Mouse (Mus musculus) regulatory T cell (primary cell): ENCODE measurements around the gene Slc22a23.

Source experiments
- in situ Hi-C: fragments of 300-600 bp; cut with MboI, MseI; formaldehyde crosslinking; loops from one replicate; pipeline ENCODE4 v1.15.1; 2025; ENCODE audit warnings: high pct_unique_total_duplicates

Slc22a23 gene

DNA sequence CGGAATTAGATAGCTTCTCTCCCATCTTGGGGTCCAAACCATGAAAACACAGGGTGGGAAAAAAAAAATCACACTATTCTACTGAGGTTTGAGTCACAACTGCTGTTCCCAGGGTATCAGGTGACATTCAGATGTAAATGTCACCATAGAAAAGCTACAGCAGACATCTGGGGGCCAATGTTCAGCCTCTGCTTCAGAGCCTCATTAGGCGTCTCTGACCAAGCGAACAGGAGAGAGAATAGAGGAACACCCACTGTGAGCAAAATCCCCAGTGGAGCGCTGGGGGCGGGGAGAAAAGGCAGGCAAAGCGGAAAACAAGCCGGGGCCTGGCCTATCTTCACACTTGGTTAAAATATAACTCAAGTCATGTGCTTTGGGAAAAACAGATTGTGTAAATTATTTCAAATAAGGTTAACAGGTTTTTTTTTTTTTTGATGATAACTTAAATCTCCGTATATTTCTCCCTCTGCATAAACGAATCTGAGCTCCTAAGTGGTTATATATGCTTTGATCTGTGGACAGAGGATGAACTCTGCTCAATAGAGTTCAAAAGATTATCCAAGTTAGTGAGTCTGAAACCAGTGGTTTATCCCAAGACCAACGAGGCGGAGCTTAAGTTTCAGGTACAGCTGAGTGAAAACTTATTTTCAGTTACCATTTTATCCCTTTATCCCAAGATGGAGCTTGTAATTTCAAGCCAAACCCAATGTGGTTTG is 105.5 kb downstream of the Slc22a23 start:
- in situ Hi-C loops = no loop called here

DNA sequence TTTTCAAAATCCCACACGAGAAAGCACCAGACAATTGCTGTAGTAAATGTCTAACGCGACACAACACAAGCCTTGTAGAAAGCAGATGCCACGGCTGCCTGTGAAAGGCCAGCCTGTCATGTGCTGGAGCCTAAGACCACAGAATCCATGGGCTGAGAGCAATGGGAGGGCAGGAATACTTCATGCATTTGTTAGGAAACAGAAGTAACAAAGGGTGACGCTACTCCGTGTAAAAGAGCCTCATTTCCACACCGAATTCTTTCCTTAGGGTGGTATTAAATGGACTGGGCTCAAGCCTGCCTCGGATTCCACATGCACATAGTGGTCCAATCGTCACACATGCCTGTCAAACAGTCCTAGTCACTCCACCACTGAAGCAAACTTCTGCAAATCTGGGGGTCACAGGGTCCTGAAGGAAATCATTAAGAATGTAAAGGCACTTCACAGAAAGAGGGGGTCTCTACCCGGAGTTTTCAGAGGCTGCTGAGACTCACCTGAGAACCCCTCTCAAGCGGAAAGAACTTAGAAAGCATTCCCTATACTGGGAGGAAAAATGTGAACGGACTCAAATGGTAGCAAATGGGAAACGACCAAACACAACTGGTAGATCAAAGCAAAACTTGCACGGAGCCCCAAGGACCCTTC is 106.2 kb downstream of the Slc22a23 start:
- in situ Hi-C loops = no loop called here

DNA sequence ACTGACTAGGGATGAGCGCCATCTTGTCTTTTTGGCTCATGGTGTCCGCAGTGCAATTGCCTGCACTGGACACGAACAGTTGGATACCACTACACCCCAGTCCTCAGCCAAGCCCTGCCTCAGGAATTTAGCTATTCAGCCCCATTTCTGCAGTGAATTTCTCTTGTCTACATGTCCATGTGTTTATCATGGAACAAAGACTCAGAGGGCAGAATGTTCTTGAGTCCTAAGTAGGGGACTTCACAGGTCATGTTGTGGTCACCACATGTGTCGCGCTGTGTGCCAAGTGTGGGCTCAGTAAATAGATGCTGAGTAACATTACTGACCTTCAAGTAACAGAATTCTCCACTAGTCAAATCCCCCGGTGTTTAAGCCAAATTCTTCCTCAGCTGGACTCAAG is 109.9 kb downstream of the Slc22a23 start:
- in situ Hi-C loops = no loop called here

DNA sequence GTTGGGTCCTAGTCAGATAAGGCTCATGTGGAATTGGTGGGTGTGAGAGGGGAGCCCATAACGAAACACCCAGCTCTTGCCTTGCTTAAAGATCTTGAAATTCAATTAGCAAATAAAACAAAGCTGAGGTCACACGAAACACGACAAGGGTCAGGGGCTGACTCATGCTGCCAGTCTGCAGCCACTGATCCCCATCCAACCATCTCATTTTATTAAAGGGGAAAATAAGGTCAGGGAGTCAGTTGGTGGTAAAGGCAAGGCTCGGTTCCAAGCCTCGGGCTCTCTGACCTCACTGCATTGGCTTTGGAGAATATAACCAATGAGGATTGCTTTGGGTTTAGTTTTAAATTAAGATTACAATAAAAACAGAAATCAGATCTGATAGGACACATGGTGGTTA is 110.5 kb downstream of the Slc22a23 start:
- in situ Hi-C loops = no loop called here

DNA sequence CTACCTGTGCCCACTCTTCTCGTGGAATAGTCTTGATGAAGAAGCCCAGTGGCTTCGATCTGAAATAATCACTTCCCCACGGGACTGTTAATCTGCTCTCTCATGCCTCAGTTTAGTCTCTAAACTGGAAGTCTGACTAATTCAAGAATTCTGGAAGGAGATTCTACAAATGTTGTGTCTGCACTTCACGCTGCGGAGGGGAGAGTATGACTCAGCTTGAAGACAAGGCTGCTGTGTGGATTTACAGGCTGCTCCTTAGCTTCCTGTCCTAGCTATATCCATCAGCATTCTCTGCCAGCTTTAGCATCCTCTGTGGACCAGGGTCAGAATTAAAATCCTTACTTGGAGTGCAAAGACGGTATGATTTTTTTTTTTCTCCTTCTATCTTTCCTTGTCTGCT is 112.0 kb downstream of the Slc22a23 start:
- in situ Hi-C loops = no loop called here

DNA sequence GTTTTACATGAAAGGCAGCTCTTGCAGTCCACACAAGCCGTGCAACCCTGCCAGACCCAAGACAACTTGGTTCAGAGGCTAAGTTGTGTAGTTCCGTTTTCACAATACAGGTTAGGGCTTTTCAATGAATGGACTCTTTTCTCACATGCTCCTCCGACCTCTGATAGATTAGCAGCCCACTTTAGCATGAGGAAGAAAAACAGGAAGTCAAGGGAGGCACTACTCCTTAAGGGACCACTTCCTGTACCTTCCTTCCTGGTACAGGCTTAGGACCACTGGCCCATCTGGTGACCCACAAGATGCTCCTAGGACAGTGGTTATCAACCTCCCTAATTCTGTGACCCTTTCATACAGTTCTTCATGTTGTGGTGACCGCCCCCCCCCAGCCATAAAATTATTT is 116.1 kb downstream of the Slc22a23 start:
- in situ Hi-C loops = no loop called here

DNA sequence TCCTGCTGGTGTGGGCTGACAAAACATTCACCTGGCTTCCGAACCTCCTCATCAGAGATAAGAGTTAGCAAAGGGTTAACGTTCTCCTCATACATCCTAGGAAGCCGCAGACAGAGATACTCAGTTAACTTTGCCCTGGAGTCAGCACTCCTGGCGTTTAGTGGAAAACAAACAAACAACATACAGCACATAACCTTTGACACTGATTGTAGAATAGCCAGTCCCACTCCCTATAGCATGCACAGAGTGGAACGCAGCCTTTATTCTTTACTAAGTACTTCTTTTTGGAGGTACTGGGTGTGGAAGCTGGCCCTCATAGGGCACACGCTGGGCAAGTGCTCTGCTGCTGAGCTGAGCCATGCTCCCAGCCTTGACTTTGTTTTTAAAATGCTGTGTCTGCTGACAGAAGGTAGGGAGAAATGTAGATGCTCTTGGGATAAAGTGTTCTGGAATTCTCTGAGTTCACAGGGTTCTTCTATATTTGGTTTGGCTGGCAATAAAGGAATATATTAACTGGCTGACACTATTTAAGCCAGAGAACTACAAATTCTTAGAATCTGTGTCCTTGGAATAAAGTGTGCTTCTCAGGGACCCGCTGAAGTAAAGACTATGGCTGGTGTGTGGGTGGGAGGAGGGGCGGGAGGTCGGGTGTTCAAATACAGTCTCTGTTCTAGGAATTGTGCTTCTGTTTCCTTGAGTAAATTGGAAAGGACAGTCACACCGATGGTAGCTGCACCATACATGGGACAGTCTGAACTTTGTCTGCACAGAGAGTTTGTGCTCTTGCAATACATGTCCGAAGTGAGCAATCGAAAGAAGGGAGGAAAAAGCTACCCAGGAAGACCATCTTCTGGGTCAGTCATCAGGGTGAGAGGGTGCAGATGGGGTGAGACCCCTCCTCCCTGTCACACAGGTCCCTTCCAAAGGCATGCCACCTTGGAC is 117.0 kb downstream of the Slc22a23 start:
- in situ Hi-C loops = no loop called here

DNA sequence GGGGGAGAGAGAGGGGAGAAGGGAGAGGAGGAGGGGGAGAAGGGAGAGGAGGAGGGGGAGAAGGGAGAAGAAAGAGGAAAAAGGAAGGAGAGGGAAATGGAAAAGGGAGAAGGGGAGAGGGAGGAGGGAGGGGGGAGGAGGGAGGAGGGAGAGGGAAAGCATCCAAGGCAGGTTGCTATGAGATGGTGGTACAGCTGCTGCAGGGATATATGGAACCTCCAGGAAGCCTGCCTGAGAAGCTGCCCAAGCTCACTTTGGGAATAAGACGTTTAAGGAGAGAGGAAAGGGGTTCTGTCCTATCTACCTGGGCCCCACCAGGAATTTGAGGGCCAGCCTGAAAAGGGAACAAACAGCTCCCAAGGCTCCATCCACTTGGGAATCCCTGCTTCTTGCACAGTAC is 118.0 kb downstream of the Slc22a23 start:
- in situ Hi-C loops = no loop called here

DNA sequence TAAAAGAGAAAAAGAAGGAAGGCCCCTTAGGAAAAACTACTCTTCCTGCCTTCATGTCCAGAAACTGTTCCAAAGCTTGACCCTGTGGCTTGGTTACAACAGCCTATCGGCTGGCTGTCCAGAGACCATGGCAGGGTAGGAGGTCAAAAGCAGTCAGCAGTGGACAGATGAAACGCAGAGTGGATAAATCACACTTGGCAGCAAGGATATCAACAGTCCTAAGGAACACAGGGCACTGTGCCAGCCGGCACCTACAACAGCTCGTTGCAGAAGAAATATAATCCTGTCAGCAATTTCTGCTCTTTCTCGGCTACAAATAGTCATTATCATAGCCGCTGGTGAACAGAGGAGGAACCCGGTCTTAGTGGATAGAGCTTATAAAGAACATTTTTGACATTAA is 122.0 kb downstream of the Slc22a23 start:
- in situ Hi-C loops = no loop called here

DNA sequence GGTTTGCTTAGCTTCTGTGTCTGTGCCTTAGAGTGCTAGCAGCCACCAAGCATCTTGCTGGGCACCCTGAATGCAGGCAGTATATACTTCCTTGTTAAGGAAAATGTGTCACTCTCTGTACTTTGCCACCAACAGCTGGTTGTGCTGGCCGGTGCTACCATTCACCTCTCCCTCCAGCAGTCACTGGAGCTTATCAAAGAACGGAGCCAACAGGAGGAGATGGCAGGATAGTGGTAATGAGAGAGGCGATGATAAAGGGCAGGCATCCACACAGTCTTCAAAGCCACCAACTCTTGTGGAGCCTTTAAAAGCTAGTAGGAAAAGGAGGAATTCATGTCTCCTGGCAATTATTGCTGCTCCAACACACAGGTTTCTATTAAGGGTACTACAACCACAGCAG is 125.3 kb downstream of the Slc22a23 start:
- in situ Hi-C loops = no loop called here

DNA sequence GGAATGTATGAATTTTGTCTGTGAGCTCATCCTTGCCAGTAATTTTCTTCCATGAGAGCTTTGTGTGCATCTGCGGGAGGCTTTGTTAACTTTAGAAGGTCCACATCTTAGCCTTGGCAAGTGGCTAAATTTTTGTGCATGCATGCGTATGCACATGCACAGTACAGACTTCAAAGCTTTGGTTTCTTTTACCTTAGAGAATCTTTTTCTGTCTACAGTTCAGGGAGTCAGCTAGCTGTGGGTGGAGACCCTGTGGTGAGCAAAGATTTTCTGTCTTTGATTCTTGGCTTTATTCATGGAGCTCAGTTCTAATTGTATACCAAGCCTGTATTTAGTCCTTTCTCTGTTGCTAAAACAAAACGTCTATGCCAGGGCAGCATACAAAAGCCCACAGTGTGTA is 126.2 kb downstream of the Slc22a23 start:
- in situ Hi-C loops = no loop called here

DNA sequence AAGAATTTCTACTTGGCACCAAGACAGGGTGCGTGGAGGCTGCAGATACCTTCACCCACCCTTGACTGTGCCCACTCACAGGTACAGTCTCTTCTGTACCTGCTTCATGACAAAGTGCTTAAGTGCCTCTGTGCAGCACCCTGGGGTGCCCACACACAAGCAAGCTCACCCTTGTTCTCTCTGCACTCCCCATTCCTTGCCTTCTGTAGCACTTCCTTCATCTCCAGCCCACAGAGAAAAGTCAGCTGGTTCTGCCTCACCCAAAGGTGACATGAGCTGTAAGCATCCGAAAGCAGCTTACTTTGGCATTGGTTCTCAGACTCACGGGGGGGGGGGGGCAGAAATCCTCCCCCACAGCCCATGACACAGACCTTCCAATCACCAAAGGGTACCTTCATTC is 130.1 kb downstream of the Slc22a23 start:
- in situ Hi-C loops = no loop called here

DNA sequence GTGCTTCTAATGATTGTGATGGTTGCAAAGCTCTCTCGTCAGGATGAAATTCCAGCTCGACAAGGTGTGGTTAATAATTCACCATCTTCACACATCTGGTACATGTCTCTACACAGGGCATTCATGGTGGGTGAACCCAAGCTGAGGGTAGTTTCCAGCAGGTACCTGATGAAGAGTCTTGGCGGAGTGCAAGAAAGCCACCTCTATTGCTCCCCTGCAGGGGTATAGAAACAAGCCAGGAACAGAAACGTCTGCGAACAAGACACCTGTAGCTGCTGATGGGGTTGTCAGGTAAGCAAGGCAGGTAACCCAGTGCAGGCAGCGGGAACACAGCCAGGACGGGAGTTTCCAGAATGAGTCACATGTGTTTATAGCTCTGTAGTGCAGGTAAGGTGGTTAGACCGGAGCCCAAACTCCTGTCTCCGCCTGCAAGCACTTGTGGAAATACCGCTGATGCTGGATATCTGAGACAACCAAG is 132.2 kb downstream of the Slc22a23 start:
- in situ Hi-C loops = no loop called here

DNA sequence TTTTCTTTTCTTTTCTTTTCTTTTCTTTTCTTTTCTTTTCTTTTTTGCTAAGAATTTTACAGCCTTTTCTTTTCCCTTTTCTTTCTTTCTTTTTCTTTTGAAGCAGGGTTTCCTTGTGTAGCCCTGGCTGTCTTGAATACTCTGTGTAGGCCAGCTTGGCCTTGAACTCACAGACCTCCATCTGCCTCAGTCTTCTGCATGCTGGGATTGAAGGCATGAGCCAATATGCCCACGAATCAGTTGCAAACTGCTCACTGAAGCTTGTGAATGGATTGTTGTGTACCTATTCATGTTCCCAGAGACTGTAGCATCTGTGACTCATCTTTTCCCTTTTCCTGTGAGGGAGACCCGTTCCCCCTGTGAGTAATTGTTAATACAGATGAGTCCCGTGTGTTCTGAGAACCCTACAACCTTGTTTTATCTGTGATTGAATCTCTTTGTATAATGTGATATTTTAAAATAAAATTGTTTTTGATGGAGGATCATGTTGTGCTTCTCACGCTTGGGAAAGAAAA is 133.7 kb downstream of the Slc22a23 start:
- in situ Hi-C loops = no loop called here

DNA sequence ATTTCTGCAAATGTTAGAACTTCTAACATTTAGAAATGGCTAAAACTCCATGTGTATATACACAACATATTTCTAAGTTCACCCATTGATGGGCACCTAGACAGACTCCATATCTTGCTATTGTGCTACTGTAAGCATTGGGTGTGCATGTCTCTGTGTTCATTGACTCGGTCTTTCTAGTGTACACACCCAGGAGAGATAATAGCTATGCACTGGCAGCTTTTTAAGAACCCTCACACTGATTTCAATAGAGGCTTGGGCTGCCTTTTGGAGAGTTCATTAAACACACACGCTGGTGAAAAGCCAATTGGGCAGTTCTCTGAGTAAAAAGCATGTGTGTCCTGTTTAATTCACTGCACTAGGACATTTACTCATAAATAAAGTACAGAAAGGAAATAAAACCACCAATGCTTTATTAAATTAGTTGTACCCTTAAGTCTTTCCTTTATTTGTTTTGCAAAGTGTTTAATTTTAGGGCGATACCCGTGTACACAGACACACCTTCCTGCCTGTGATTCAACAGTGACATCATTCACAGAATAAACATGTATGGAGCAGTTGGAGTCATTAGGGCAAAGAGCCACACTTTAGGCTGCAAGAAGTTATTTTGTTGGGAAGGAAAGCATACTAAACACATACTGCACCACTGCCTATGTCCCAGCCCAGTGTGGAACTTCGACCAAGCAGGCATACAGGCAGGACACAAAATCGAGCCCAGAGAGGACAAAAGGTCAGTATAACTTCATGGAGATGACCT is 137.1 kb downstream of the Slc22a23 start:
- in situ Hi-C loops = no loop called here

DNA sequence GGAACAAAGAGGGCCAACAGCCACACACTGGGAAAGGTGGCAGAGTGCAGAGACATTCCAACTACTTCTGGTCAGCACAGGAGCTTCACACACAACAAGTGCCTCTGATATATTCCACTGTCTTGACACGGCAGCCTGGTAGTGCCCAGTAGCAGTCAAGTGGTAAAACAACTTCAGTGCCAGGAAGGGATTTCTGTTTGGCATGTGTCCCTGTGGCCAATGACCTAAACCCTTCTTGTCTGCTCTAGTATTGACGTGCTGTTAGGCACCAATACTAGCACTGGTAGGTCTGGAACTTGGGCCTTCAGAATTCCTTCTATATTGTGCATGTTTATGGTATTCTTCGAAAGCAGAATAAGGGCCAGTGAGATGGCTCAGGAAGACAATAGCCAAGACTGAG is 139.8 kb downstream of the Slc22a23 start:
- in situ Hi-C loops = no loop called here

DNA sequence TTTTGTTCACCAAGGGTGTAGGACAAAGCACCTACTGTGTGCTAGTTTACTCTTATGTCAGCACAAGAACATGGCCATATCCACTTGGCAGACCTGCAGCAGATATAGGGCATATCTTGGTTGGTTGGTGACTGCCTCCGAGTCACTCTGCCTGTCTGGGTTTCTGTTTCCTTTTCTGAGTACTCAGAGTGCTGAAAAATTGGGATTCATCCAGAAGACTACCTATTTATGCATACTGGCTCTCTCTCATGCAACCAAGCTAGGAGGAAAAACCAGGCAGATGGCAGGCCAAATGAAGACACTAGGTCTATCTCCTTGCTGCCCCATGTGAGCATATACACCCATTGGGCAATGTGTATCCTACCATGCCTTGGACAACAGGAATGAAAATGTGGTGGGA is 149.3 kb downstream of the Slc22a23 start:
- in situ Hi-C loops = loop anchor here (25.0 kb wide), 1 partner anchor 667 kb away; no protein-coding TSS in a partner anchor

DNA sequence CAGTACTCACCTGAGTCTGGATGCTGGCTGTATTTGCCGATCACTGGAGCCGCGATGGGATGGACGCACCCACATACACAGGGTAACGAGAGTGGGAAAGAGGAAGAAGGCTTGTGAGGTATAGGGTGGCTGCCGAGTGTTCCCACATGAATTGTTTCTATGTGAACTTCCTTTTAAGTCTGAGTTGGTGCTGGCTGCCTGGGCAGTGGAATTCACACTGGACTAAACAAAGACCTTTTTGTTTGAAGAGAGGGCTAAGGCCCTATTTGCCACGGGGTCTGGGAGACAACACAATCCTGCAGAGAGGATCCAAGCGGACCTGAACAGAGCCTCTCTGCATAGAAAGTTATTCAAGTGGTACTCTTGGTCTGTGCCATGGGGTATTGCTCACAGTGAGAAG is 151.6 kb downstream of the Slc22a23 start:
- in situ Hi-C loops = loop anchor here (25.0 kb wide), 1 partner anchor 669 kb away; no protein-coding TSS in a partner anchor

DNA sequence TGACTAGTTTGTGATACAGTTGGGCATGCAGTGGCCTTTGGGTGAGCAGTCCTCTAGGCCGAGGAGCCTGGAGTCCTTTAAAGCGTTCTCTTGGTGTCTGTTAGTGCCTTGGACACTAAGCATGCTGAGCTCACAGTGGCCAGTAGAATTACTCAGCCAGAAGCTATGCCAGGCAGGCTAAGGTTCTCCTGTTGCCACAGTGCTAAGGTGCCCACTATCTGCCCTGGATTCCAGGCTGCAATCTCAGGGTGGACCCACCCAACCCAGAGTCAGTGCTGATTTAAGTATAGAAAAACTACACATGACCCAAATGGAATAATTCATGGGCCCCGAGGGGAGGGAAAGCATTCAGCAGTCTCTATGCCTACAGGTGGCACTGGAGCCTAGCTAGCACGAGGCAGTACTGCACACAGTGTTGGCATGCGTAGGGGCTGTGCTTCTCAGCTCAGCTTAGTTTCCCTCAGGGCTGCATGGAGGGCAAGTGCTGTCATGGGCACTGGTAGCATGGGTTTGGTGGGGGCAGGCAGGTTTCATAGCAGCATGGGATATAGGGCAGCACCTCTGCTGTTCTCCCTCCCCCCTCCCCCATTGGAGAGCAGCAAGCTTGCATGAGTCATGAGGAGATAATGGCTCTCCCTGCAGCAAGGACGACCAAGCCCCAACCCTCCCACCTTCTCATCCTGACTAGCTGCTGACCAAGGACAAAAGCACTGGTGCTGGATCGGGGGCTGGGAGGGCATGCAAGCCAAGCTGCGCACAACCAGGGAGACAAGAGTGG is 152.4 kb downstream of the Slc22a23 start:
- in situ Hi-C loops = loop anchor here (25.0 kb wide), 1 partner anchor 670 kb away; no protein-coding TSS in a partner anchor

DNA sequence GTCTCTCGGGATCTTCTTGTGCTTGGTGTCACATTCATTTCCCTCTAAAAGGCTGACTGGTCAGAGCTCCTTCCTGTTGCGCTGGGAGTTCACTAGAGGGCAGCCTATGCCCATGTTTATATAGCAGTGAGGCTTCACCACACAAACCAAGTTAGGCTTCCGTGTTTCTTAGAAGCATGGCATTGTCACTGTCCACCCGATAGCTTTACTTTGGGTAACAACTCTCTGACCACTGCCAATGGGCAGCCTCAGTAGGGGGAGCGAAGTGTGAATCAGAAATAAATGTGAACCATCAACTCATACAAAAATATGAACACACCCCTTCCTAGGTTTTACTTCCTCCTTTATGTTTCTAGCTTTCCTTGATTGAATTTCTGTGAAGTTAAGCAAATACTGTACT is 157.4 kb downstream of the Slc22a23 start:
- in situ Hi-C loops = loop anchor here (25.0 kb wide), 1 partner anchor 675 kb away; no protein-coding TSS in a partner anchor
